Mouse (Mus musculus) lung, postnatal 10 days (tissue): ENCODE measurements around the gene Ccdc117.
"Not testable (repeated sequence)": the region's sequence is repeated elsewhere in the genome, so short reads cannot be mapped to it uniquely, and the experiment has no call there.

Experiments used
- DNase-seq: peaks from one replicate; pipeline ENCODE4 v3.0.0; 2021

Ccdc117 gene

DNA sequence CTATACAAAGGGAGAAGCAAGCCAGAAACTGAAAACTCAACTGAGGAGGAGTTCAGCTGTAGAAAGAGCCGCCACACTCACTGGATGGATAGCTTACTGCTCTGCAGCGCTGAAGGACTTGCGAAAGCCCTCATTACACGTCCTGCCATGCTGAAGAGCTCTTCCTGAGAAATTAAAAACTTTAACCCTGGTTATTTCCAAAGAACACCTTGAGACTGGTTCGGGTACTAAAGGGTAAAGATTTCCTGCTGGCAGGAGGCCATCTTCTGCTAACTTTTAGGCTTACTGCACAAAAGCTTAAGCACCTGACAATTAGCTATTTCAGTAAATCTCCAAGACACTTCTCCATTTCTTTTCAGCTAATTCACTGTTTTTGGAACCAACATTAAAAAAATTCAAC is 11.8 kb downstream of the Ccdc117 start:
- DNase-seq, result no peak

DNA sequence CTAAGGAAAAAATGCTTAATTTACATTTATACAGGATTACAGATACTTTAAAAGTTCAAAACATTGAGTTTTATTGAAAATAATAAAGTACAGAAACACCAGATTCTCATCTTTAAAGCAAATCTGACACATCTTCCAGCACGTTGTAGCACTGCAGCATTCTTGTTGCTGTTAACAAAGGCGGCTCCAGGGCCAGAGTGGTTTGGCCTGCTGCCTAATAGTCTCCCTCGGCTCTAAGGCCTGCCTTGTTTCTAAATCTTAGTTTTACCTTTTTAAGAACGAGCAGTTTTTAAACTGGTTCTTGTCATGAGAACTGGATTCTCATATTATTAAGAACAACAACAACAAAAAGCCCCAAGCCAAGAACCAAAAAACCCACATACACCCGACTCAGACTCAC is 13.1 kb downstream of the Ccdc117 start:
- no peak for DNase-seq

DNA sequence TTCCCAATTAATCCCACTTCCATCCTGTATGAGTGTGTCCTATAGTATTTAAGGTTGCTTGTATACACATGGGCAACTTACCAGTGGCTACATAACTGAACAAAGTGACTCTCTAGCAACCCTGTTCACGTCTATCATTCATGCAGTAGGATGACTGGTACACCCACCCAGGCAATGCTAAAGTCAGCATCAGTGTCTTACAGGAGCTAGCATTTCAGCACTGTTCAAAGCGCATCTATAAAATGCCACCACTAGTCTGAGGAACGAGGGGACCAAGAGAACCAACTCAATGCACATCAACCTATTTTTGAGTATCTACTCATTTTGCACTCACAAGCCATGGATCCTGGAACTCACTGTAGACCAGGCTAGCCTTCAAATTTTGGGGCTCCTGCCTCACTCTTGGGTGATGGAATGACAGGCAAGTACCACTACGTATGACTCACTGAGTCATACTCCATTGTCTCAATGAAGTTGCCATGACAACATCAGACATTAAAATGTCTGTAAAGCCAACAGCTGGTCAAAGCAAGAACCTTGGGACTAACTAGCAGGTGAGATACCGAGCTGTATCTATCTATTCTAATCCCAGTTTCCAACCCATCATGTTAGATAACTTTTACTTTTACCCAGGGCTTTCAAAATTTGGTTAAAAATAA is 14.0 kb downstream of the Ccdc117 start:
- no peak for DNase-seq

DNA sequence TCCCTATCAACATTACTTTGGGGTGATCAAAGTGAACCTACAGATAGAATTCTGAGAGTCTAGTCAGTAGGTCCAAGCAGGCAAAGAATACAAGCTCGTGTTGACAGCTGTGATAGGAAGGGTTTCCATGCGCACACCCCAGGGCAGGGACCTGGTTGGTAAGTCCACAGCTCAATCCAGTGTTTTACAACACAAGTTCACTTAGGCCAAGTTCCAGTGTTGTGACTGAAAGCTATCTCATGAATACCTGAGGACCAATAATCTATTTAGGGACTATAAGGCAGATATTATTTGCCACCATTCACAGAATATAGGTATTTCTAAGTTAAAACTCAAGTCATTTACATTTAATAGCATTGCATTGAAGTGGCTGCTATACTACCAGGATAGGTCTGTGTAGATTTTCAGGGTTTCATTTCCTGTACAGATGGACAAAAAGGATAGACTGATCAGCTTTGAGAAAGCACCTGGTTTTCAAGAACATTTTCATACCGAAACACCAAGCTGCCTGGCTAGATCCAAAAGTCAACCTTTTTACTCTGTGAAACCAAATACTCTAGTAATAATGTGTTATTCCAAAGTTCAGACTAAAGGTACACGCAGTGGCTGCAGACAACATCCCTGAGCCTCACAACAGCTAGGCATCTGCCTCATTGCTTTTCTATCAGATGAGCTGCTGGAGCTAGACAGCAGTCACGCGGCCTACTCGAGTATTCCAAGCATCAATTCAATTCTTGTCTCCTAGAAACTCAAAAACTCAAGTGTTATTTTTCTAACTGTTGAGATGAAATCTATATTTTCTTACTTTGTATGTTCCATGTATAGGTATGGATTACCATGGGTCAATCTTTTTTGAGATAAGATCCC is 15.2 kb downstream of the Ccdc117 start:
- DNase-seq, result no peak

DNA sequence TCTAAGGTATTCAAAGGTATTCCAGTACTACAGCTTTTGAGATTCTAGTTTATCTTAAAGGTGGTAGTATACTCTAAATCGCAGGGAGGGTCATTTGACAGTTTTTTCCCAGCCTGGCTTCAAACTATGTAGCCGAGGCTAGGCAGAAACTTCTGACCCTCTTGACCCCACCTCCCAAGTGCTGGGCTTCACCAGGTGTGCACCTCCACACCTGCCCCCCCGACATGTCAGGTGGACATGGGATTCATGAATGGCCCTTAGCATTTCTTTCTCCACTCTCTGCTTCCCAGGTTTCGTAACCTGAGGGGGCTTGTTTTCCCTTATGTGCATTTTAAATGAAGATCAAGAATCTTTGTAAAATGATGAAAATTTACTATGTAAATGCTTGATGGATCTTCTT is 16.6 kb downstream of the Ccdc117 start:
- DNase-seq, result no peak

DNA sequence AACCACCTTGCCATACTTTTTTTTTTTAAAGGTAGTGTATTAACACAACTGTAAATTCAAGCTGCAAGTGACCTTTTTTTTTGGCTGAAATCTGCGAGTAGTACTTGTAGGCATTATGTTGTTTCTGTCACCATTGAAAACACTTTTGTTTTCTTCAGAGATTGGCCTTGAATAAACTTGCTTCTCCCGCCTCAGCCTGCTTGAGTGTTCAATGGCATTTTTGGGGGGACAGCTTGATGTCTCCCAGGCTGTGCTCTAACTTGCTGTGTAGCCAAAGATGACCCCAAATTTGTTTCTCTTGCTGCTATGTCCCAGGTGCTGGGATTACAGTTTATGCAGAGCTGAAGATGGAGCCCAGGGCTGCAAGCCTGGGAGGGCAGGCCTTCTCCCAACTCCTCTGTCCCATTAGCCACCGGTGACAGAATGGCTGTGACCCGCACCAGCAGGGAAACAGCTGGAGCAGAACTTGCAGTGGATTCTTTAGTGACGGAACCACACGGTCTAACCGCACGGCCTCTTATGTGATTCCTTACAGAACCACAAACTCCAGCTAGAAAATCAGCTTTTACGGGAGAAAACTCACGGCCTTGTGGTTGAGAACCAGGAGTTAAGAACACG is 19.1 kb downstream of the Ccdc117 start:
- DNase-seq, result no peak

DNA sequence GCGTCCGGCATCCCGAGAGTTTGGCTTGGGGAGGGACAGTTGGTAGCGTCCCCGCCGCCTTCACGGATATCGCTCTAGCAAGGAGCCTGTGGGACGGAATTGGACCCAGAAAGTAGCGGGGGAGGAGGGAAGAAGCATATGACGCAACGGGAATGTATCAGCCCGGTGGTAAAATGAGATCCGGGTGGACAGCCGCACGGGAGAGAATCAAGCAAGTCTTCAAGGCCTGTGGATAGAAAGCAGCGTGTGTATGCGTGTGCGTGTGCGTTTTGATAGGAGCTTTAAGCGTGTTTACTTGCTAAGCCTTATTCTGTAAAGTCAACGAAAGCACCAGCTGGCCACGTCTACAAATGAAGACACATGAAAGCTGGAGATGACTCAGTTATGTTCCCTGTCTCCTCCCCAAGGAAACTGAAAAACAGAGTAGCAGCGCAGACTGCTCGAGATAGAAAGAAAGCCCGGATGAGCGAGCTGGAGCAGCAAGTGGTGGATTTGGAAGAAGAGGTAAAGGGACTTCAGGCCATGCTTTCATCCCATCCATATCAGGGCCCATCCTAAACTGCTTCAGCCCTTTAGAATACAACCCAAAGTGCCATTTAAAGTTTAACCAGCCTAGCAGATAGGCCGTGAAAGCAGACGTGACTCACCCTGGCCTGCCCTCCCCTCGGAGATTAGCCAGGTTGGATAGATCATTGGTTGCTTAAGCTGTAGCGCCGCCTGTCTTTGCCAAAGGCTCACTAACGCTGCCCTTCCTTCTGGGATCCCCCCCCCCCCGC is 20.3 kb downstream of the Ccdc117 start:
- DNase-seq, result peak; percentile 90

DNA sequence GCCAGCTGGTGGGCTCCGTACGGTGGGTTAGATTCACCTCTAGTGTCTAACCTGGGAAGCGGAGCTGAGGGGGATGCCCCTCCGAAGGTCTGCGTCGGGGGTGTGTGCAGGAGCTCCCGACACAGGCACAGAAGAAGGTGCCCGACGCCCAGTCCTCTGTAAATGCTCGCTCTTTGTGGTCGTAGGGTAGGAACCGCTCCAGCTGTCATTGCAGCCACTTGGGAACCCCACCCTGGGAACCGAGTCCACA is 20.8 kb downstream of the Ccdc117 start:
- DNase-seq, result no peak

DNA sequence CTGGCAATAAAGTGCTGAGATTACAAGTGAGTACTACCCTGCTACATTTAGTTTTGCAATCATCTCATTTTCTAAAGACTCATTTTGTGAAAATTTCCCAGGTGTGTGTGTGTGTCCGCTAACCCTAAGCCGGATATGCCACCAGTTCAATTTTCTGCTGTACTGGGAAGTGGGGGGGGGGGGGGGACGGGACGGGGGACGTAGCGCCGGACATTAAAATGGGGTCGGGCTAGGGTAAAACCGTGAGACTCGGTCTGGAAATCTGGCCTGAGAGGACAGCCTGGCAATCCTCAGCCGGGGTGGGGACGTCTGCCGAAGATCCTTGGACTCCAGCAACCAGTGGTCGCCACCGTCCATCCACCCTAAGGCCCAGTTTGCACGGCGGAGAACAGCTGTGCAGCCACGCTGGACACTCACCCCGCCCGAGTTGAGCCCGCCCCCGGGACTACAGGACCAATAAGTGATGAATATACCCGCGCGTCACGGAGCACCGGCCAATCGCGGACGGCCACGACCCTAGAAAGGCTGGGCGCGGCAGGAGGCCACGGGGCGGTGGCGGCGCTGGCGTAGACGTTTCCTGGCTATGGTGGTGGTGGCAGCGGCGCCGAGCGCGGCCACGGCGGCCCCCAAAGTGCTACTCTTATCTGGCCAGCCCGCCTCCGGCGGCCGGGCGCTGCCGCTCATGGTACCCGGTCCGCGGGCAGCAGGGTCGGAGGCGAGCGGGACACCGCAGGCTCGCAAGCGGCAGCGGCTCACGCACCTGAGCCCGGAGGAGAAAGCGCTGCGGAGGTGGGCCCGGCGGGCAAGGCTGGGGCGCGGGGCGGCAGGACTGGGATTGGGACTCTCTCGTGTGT is 21.3 kb downstream of the Ccdc117 start, which contains the start of gene Xbp1:
Gene Xbp1 (plus strand): TSS at position 248 of the 854 bp plus-strand sequence.
- peak; percentile 99 for DNase-seq

DNA sequence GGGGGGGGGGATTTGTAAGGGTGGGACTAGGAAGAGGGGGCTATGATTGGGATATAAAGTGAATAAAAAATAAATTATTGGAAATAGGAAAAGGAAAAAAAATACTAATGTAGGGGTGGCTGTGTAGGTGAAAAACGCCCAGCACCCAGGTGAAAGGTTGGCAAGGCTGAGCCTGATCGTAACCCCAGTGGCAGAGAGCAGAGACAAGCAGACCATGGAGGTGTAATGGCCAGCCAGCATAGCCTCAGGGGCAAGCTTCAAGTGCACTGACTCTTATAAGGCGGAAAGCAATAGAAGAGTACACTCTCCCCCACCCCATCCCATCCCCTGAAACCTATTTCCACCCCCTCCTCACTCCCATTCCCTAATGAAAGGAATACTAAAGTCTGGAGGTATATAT is 22.3 kb downstream of the Ccdc117 start:
- no peak for DNase-seq

DNA sequence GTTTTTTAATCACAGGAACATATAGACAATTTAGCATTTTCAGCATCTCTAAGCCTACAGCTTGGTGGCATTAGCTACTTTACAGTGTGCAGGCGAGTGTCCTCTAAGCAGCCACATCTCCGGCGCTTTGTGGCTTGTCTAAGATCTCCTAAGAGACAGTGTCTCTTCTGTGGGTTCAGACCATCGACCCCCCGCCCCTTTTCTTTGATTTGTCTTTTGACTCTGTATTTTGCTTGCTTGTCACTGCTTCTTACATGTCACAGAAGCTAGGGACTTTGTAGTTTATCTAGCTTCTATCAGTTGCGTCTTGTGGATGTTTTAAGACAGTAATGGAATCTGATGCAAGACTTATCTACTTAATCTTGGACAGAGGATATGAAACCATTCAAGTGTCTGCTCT is 24.6 kb downstream of the Ccdc117 start:
- no peak for DNase-seq

DNA sequence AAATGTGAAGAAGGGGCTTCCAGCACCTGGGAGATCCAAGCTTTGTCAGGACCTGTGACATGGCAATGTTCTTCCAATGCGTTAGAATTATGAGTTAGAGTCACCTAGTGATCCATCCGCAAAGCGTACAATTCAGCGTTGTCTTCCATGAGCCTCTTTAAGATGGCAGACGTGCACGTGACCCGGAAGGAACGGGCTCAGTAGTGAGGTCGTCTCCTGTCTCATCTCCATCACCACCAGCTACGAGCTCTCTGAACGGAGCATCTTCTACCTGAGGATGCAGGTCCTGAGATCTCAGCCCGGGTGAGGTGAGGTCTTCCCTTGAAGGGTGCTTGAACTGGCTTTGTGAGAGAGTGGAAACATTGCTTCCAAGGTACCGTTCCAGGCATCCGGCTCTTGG is 25.4 kb downstream of the Ccdc117 start:
- no peak for DNase-seq

DNA sequence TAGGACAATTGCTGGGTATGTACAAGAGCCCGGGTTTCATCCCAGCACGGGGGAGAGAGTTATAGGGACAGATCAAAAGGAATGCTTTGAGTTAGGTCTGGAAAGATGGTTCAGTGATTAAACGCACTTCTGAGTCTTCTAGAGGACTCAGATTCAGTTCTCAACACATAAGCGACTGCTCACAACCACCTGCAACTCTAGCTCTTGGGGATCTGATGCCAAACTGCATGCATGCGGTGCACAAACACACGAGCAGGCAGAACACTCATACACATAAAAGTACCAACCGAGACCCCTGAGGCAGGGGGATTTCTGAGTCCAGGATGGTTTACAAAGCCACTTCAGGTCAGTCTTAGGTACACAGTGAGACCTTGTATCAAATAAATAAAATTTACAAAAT is 25.8 kb downstream of the Ccdc117 start:
- DNase-seq, result no peak

DNA sequence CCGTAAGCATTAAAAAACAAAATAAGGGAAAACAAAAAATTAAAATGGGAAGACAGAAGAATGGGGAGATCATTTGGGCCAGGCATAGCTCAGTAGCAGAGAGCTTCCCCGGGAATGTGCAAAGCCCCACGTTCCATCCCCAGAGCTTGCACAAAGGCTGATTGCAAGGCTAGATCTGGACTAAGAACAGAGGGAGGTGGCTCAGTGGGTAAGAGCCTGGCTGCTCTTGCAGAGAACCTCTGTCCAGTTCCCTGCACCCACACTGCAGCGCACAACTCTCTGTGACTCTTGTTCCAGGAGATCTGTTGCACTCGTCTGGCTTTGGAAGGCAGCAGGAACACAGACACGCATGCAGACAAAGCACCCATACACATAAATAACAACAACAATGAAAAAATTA is 26.3 kb downstream of the Ccdc117 start:
- DNase-seq, result no peak

DNA sequence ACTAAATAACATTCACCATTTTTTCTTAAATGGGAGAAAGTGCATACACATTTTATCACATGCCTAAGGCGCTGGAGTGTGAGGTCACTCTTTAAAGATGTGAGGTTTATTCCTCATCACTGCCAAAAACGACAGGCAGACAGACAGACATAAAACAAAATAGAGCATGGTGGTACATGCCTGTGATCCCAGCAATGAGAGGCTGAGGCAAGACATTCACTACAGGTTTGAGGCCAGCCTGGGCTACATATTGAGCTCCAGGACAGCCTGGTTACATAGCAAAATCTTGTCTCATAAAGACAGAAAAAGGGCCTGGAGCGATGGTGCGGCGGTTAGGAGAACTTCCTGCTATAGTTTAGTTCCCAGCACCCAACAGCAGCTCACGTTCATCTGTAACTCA is 26.8 kb downstream of the Ccdc117 start:
- no peak for DNase-seq

DNA sequence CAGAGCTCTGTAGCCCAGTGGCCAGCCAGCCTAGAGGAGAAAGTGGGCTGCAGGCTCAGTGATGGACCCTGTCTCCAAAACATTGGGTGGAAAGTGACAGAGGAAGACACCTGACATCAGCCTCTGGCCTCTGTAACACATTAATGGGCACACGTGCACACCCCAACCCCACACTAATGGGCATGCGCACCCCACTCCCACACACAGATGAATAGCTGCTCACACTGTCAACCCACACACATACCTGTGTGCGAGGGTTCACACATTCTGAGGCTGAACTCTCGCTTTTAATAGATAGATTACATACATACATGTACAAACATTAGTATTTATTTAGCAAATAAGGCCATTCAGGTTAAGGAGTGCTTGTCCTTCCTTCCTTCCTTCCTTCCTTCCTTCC is 27.9 kb downstream of the Ccdc117 start:
- DNase-seq, result no peak

DNA sequence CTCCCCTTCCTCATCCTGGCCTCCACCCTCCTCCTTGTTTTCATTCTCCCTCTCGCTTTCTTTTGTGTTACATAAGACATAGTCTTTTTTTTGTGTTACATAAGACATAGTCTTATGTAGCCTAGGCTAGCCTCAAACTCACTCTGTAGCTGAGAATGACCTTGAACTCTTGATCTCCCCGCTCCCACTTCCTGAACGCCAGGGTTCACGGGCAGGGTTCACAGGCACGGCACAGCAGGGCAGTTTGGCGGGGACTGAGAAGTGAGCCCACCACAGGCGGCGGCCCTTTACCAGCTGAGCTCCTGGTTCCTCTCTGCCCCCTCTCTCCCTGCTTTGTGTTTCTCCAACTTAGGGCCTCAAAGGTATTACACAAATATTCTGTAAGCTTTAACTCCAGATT is 29.0 kb downstream of the Ccdc117 start:
- no peak for DNase-seq

DNA sequence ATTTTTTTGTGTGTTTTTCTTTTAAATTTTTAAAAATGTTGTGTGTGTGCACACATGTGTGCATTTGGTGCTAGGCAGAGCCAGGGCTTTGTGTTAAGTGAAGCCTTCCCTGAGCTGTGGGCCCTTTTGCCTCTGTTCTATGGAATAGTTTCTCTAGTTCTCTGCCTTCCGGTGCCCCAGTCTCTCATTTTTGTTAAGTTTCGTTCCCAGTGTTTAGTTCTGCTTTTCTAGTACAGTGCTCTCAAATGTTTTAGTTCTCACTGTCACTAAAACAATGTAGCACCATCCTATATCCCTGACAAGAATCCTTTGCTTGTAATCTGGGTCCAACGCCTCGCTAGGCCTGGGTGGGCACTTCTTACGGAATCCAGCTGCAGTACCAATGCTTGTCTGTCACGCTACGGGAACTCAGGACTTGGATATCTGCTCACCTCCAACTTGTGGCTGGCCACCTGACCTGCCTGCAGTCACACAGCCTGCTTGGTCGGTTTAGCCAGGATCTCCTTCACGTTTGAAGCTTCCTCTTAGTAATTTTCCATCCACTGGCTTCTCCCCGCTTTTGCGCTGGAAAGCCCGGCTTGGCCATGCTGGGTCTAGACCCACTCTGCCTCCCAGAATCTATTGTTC is 29.8 kb downstream of the Ccdc117 start:
- no peak for DNase-seq

DNA sequence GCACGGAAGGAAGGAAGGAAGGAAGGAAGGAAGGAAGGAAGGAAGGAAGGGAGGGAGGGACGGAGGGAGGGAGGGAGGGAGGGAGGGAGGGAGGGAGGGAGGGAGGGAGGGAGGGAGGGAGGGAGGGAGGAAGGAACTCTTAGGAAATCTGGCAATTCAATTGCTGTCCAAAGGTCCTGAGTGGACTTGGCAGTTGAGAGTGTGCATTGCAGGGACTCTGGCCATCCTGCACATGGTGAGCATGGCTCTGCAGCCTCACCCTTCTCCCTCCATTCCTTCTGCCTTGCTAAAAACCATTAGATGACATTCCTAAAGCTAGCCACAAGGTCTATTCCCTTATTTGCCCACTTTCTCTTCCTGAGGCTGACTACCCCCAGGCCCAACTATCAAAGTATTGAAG is 31.3 kb downstream of the Ccdc117 start:
- not testable (repeated sequence) for DNase-seq

DNA sequence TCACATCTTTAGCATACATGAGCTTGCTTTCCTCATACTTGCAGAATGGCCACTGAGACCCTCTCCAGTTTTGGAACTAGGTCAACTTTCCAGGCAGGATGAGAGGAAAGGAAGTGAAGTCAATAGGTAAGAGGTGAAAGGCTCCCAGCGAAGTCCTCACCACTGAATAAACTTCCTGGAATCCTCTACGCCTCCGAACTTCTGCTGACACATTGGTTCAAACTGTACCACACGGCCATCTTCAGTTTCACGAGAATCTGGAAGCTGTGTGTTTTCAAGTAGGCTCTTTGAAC is 31.9 kb downstream of the Ccdc117 start:
- no peak for DNase-seq

DNA sequence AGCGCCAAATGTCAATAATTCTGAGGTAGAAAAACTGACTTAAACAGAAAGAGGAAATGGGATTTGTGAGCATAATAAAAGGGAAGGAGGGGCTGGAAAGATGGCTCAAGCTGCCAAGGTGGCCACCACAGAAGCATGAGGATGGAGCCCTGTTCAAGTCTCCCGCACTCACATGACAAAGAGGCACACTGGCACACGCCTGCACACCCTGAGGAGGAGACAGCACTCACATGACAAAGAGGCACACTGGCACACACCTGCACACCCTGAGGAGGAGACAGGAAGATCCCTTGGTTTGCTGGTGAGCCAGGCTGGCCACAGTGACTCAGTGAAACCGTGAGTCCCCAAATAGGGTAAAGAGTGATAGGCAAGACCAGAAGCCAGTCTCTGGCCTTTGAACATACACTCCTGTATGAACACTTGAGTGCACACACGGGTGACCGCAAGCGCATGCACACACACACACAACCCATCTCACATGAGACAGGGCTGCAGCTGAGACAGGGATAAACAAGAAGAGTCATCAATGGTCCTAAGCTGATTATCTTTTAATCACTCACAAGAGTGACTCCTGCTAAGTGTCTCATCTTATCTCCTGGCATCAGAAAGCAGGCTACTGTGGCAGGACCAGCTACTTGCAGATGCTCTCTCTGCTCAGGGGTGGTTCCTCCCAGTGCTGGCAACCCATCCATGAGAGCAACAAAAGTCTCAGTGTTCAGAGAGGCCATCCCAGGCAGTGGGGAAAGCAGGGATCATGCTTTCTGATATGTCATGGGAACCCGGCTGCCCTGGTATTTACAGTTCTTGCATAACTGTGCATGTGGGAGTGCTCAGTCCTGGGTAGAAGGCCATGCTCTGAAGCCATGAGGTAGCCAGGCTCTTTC is 32.5 kb downstream of the Ccdc117 start:
- DNase-seq, result no peak
